Mouse (Mus musculus) heart, embryonic 15.5 days (tissue): ENCODE data around the gene Amt. TPM values are rescaled to one million over a fixed set of nuclear protein-coding genes. Genes with fewer than 3 reads are reported as not detected.

Source experiments
- polyA plus RNA-seq: library from polyadenylated mRNA; unstranded; fragments of >200 nt; fragmentation: Nextera tagmentation; extraction: Ambion mirVana; gene quantifications from 2 replicates; pipeline ENCODE4 v1.2.1, GENCODE M21; 2015

Amt gene
- polyA plus RNA-seq, 1 experiment from 2014 or later: 8.2 TPM

Other genes starting within 250 kb of the Amt start
- 18.3 and 23.8 TPM in 2 replicates for gene Gmppb, start 247.6 kb upstream of the Amt start, polyA plus RNA-seq
- gene Amigo3, start 243.7 kb upstream of the Amt start, polyA plus RNA-seq: 1.5 and 2.3 TPM in 2 replicates
- gene Mst1, start 216.4 kb upstream of the Amt start, polyA plus RNA-seq: 0.81 TPM in 1 of 2 replicates, not detected in the other
- gene Rnf123, start 213.5 kb upstream of the Amt start, polyA plus RNA-seq: 29.8 and 33.3 TPM in 2 replicates
- 46.4 and 65.9 TPM in 2 replicates for gene Apeh, start 202.2 kb upstream of the Amt start, polyA plus RNA-seq
- 0.13 and 0.84 TPM in 2 replicates for gene Bsn, start 106.5 kb upstream of the Amt start, polyA plus RNA-seq
- gene Dag1, start 32.9 kb upstream of the Amt start, polyA plus RNA-seq: 128 and 143 TPM in 2 replicates
- 23.9 and 29.0 TPM in 2 replicates for gene Nicn1, start 6.4 kb upstream of the Amt start, polyA plus RNA-seq
- 356 and 369 TPM in 2 replicates for gene Rhoa, start 9.3 kb downstream of the Amt start, polyA plus RNA-seq
- 31.6 and 34.9 TPM in 2 replicates for gene Tcta, start 9.3 kb downstream of the Amt start, polyA plus RNA-seq
- 746 and 792 TPM in 2 replicates for gene Gpx1, start 42.0 kb downstream of the Amt start, polyA plus RNA-seq
- 68.3 and 88.0 TPM in 2 replicates for gene Usp4, start 51.0 kb downstream of the Amt start, polyA plus RNA-seq
- 0.38 and 0.53 TPM in 2 replicates for gene 1700102P08Rik, start 96.0 kb downstream of the Amt start, polyA plus RNA-seq
- gene Ccdc36, start 131.6 kb downstream of the Amt start, polyA plus RNA-seq: 0.84 and 1.1 TPM in 2 replicates
- gene BC048562, start 139.6 kb downstream of the Amt start, polyA plus RNA-seq: not detected in 2 replicates
- gene Ccdc71, start 163.7 kb downstream of the Amt start, polyA plus RNA-seq: 32.2 and 42.1 TPM in 2 replicates
- 95.7 and 103 TPM in 2 replicates for gene Klhdc8b, start 164.7 kb downstream of the Amt start, polyA plus RNA-seq
- 55.5 and 64.2 TPM in 2 replicates for gene Lamb2, start 182.9 kb downstream of the Amt start, polyA plus RNA-seq
- 51.5 and 68.5 TPM in 2 replicates for gene Usp19, start 193.7 kb downstream of the Amt start, polyA plus RNA-seq
- 49.4 and 67.5 TPM in 2 replicates for gene Qars, start 210.9 kb downstream of the Amt start, polyA plus RNA-seq
- gene Qrich1, start 220.0 kb downstream of the Amt start, polyA plus RNA-seq: 75.1 and 84.6 TPM in 2 replicates